In the genomic region with DNA sequence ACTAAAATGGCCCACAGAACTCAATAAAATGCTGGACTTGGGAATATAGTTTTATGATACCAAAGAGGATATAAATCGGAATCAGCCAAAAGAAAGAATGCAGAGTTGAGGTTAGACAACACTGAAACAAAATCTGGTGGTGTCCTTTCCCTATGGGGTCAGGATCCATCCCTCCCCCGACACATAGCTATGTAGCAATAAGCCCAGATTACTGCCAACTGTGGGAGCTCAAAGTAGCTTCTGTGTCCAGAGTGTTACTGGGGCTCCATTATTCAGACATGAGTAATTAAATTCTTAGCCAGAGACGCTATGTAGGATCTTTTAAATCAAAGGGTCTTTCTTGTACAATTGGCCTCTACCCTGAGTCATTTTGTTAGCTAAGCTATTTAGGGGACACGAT, we compare ENCODE assay signal across 28 mouse cellular contexts.
DNase-seq lines count a peak whose midpoint lies in the region; ATAC-seq and TF ChIP-seq lines count a peak whose summit lies in the region.
"Had no signal": no experiment of that assay in that cellular context is flagged by ENCODE, and none has a peak within 500 bp of the region (broad histone marks: within the 10 kb centered on the region; RNA-seq: fewer than 3 reads in every experiment).

No protein-coding gene starts in this region.

- H3K27me3 ChIP-seq in embryonic facial prominence, embryonic 15.5 days: no peaks in the 10 kb centered on the region
- H3K27me3 ChIP-seq in embryonic facial prominence, embryonic 10.5 days (replicated peaks; ENCODE audit: low read depth, poor library complexity, severe bottlenecking): no peaks in the 10 kb centered on the region
- H3K27me3 ChIP-seq in kidney, embryonic 14.5 days (ENCODE audit: control insufficient read depth, insufficient read depth, low read length): no peaks in the 10 kb centered on the region
- no peaks in the 10 kb centered on the region for H3K27me3 ChIP-seq in kidney, postnatal 0 days (ENCODE audit: insufficient read depth, low read length)
- H3K27me3 ChIP-seq: CH12.LX; embryonic facial prominence, embryonic 13.5 days; heart, embryonic 12.5 days; heart, embryonic 15.5 days had no signal

- H3K9ac ChIP-seq in embryonic facial prominence, embryonic 15.5 days: no peak overlapping the region
- no peak overlapping the region for H3K9ac ChIP-seq in kidney, embryonic 14.5 days (ENCODE audit: low read depth, low read length)
- no peak overlapping the region for H3K9ac ChIP-seq in kidney, postnatal 0 days (ENCODE audit: low read depth, low read length)
- H3K9ac ChIP-seq: embryonic facial prominence, embryonic 13.5 days; forebrain, postnatal 0 days; heart, embryonic 12.5 days; heart, embryonic 15.5 days; hindbrain, embryonic 14.5 days had no signal

- H3K4me2 ChIP-seq in embryonic facial prominence, embryonic 15.5 days (replicated peaks): no peak overlapping the region
- H3K4me2 ChIP-seq in kidney, embryonic 14.5 days (replicated peaks; ENCODE audit: low read depth, low read length): no peak overlapping the region
- H3K4me2 ChIP-seq in kidney, postnatal 0 days (ENCODE audit: low read length): no peak overlapping the region
- H3K4me2 ChIP-seq: embryonic facial prominence, embryonic 13.5 days; heart, embryonic 12.5 days; heart, embryonic 15.5 days; hindbrain, embryonic 14.5 days had no signal

- no peak overlapping the region for H3K4me3 ChIP-seq in embryonic facial prominence, embryonic 15.5 days (replicated peaks)
- no peak overlapping the region for H3K4me3 ChIP-seq in embryonic facial prominence, embryonic 10.5 days
- no peak overlapping the region for H3K4me3 ChIP-seq in kidney, embryonic 14.5 days (ENCODE audit: low read length)
- H3K4me3 ChIP-seq in kidney, postnatal 0 days (replicated peaks; ENCODE audit: low read depth, low read length): no peak overlapping the region
- H3K4me3 ChIP-seq: embryonic facial prominence, embryonic 13.5 days; gastrocnemius, adult 2 months; heart, embryonic 12.5 days; heart, embryonic 15.5 days had no signal

- no peak overlapping the region for H3K27ac ChIP-seq in embryonic facial prominence, embryonic 15.5 days (replicated peaks)
- no peak overlapping the region for H3K27ac ChIP-seq in embryonic facial prominence, embryonic 10.5 days (replicated peaks)
- no peak overlapping the region for H3K27ac ChIP-seq in kidney, embryonic 14.5 days (ENCODE audit: low read depth, low read length)
- H3K27ac ChIP-seq in kidney, postnatal 0 days: no peak overlapping the region
- H3K27ac ChIP-seq: embryonic facial prominence, embryonic 13.5 days; gastrocnemius, adult 2 months; heart, embryonic 15.5 days; hindbrain, embryonic 14.5 days; hindbrain, postnatal 0 days had no signal

- no peak for TF ChIP-seq CTCF in kidney, postnatal 0 days (IDR thresholded peaks at IDR 0.05; ENCODE audit: low read depth)

- WGBS in embryonic facial prominence, embryonic 15.5 days: 67% methylated on average over 4 of the region's 4 CpGs
- 84% methylated on average over 4 of the region's 4 CpGs for WGBS in embryonic facial prominence, embryonic 10.5 days
- WGBS in kidney, embryonic 14.5 days: 65% methylated on average over 4 of the region's 4 CpGs
- 54% methylated on average over 4 of the region's 4 CpGs for WGBS in kidney, postnatal 0 days

- H3K4me1 ChIP-seq in embryonic facial prominence, embryonic 15.5 days: no peaks in the 10 kb centered on the region
- H3K4me1 ChIP-seq in embryonic facial prominence, embryonic 10.5 days: peaks cover 4% of the 10 kb centered on the region
- H3K4me1 ChIP-seq in kidney, embryonic 14.5 days (ENCODE audit: control insufficient read depth, insufficient read depth, low read length): 0 out of 2 replicates have a peak, but pooled peaks cover 2% of the 10 kb centered on the region
- no peaks in the 10 kb centered on the region for H3K4me1 ChIP-seq in kidney, postnatal 0 days (replicated peaks; ENCODE audit: insufficient read depth, low read length)
- H3K4me1 ChIP-seq: embryonic facial prominence, embryonic 13.5 days had no signal

- H3K36me3 ChIP-seq in embryonic facial prominence, embryonic 15.5 days: no peaks in the 10 kb centered on the region
- H3K36me3 ChIP-seq in embryonic facial prominence, embryonic 10.5 days (replicated peaks): no peaks in the 10 kb centered on the region
- no peaks in the 10 kb centered on the region for H3K36me3 ChIP-seq in kidney, embryonic 14.5 days (ENCODE audit: control insufficient read depth, insufficient read depth, low read length)
- no peaks in the 10 kb centered on the region for H3K36me3 ChIP-seq in kidney, postnatal 0 days (ENCODE audit: insufficient read depth, low read length)
- H3K36me3 ChIP-seq: embryonic facial prominence, embryonic 13.5 days; G1E; heart, embryonic 12.5 days; heart, embryonic 15.5 days had no signal

- DNase-seq in embryonic facial prominence, embryonic 10.5 days (ENCODE audit: low spot score): no peak
- no peak for DNase-seq in kidney, adult 8-10 months
- peak; percentile 71 for DNase-seq in kidney, postnatal 0 days (ENCODE audit: low spot score)
- DNase-seq in kidney, adult 18-20 months: no peak
- no peak for DNase-seq in layer of hippocampus, postnatal 25 days (ENCODE audit: extremely low spot score in 1 of 2, low spot score in 1 of 2)
- DNase-seq: adrenal gland, adult 8-10 months; B cell, adult 2 months; cerebellum, adult 11 months; cerebellum, adult 2 months; cerebellum, adult 9-11 months; cerebellum, postnatal 25 days; forebrain, postnatal 0 days; gastrocnemius, adult 2 months; gastrocnemius, postnatal 14 days; heart, adult 18-20 months; heart, postnatal 10 days; heart, postnatal 4 days had no signal

- ATAC-seq in embryonic facial prominence, embryonic 15.5 days (ENCODE audit: insufficient number of reproducible peaks, low FRiP score, low TSS enrichment, low read depth): 0 out of 2 replicates have a peak, but pooled peaks have one; percentile 34
- 0 out of 2 replicates have a peak, but pooled peaks have one; percentile 35 for ATAC-seq in kidney, embryonic 14.5 days (ENCODE audit: low FRiP score, low TSS enrichment)
- ATAC-seq in kidney, postnatal 0 days (replicated peaks; ENCODE audit: low FRiP score, low read depth): peak; percentile 52; the same call in 1 of the 2 replicates
- ATAC-seq: forebrain, embryonic 14.5 days; forebrain, postnatal 0 days; hindbrain, postnatal 0 days; inflammation-experienced regulatory T-cells, adult 6 months had no signal

- no peaks in the 10 kb centered on the region for H3K9me3 ChIP-seq in embryonic facial prominence, embryonic 15.5 days (replicated peaks)
- no peaks in the 10 kb centered on the region for H3K9me3 ChIP-seq in embryonic facial prominence, embryonic 10.5 days
- no peaks in the 10 kb centered on the region for H3K9me3 ChIP-seq in kidney, embryonic 14.5 days (ENCODE audit: control insufficient read depth, low read length)
- no peaks in the 10 kb centered on the region for H3K9me3 ChIP-seq in kidney, postnatal 0 days (replicated peaks; ENCODE audit: low read length)
- H3K9me3 ChIP-seq: embryonic facial prominence, embryonic 13.5 days; heart, embryonic 12.5 days; heart, embryonic 15.5 days had no signal
